Mouse (Mus musculus): ENCODE measurements around the gene Sgk2.

DNA sequence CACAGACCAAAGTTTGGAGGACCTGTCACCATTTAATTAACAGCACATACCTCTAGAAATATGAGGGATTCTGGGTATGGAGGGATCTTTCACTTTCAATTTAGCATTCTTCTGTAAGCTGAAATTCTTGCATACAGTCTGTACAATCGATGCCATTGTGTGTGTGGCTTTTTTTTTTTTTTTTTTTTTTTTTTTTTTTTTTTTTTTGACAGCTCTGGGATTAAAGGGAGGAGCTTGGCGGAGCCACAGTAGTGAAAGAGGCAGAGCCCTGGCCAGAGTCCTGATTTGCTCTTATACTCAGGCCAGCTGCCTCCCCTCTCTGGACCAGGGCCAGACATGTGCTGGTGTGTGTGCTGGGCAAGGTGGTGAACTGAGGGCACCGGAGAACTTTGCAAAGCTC is 1.2 kb upstream of the Sgk2 start:
- TF ChIP-seq CTCF (IDR thresholded peaks at IDR 0.05; ENCODE audit: low read depth, low read length) (no peak), TAL1 (conservative IDR thresholded peaks at IDR 0.05; ENCODE audit: low read depth, low read length) (no peak), GATA1 (IDR thresholded peaks at IDR 0.05; ENCODE audit: borderline replicate concordance, low read length) (no peak)
